Mouse (Mus musculus) lung, adult 2 months (tissue): ENCODE measurements around the gene Sh3kbp1.

Experiments
- CTCF ChIP-seq: fragments of 200-500 bp; IDR thresholded peaks from 2 replicates; pipeline ENCODE4 v1.5.1; 2011; ENCODE audit warnings: mild to moderate bottlenecking, low read length, control low read depth; ENCODE audit not compliant: insufficient read depth
- POLR2A ChIP-seq: fragments of 200-500 bp; IDR thresholded peaks from 2 replicates; pipeline ENCODE4 v1.6.1; 2011; ENCODE audit warnings: low read depth, mild to moderate bottlenecking, control low read depth, low read length, borderline replicate concordance; ENCODE audit errors: extremely low read depth

DNA sequence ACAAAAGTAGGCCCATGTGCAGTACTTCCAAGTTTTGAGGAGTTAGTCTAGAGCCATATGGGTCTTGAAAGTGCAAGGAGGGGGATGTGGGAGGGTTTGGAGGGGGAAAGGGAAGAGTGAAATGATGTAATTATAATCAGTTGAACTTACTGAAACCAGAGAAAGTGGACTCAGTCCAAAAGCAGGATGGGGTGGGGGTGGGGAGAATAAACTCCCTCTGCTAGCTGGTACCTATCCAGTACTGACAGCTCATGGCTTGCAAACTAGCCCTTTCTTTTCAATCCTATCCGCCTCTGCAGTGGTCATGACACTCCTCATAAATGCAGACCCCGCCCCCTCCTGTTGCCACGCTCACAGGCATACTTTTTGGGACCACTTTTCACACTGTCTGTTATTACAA is 283.5 kb downstream of the Sh3kbp1 start:
- TF ChIP-seq CTCF (no peak), POLR2A (no peak)
